Mouse (Mus musculus) heart, adult 2 months (tissue): ENCODE results near the gene Inpp5k.

ENCODE experiments used
- CTCF ChIP-seq: fragments of 200-600 bp; IDR thresholded peaks from 2 replicates; pipeline ENCODE4 v1.8.1; 2022; ENCODE audit warnings: antibody characterized with exemption, mild to moderate bottlenecking, moderate library complexity
- EP300 ChIP-seq: fragments of 200-500 bp; IDR thresholded peaks from 2 replicates; pipeline ENCODE4 v1.6.1; 2011; ENCODE audit warnings: low read depth, low read length, control low read depth; ENCODE audit not compliant: insufficient read depth
- POLR2A ChIP-seq: fragments of 200-500 bp; IDR thresholded peaks from 2 replicates; pipeline ENCODE4 v1.6.1; 2011; ENCODE audit warnings: mild to moderate bottlenecking, low read depth, low read length, control low read depth; ENCODE audit not compliant: insufficient read depth

DNA sequence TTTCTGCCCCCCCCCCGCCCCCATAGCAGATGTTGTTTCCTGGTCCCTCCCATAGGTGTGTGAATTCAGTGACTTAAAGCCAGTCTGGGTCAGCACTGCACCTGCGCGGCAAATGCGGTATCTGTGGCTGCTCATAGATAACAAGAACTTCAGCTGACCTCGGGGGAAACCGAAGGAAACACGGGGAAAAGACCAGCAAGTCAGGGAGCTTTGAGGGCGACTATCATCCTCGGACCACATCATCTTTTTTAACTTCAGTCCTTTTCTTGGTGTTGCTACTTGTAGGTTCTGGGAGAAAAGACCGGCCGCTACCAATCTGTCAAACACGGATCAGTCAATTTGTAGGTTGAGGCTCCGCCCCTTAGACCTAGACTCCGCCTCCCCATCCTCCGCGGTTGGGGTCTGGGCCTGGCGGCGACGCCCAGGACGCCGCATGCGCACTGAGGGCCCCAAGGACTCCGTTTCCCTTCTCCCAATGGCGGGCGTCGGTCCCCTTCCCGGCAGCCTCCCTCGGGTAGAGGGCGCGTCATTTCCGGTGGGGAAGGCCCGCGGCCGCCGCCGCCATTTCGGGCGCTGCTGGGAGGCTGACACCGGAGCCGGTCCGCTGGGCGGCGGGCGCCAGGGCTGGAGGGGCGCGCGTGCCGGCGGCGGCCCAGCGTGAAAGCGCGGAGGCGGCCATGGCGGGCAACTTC is 48.1 kb downstream of the Inpp5k start, which contains the start of gene Crk:
- TF ChIP-seq CTCF = no peak
- no peak for TF ChIP-seq EP300
- peak; percentile 53 for TF ChIP-seq POLR2A
